Mouse (Mus musculus): ENCODE measurements at regions not wholly inside any gene's neighbourhood (a gene's known extent, or its start where the extent isn't known, plus 50 kb on each side); places are given as distances from the start of the nearest gene placed in this dataset.

- DNase-seq (ENCODE audit: low read depth, low spot score): no peak
Measured at GRCm38 (mm10) chr9:24833766-24834165, 59.7 kb upstream of the Tbx20 start.

- DNase-seq (ENCODE audit: low read depth, low spot score): no peak
Measured at GRCm38 (mm10) chr9:24848210-24848609, 74.1 kb upstream of the Tbx20 start.

- DNase-seq (ENCODE audit: low read depth, low spot score): no peak
Measured at GRCm38 (mm10) chr9:24859459-24859858, 85.4 kb upstream of the Tbx20 start.

GRCm38 (mm10) chr9:24866390-24867173 lies 92.5 kb upstream of the Tbx20 start:
- no peak for DNase-seq (ENCODE audit: low read depth, low spot score)

- DNase-seq (ENCODE audit: low read depth, low spot score): no peak
Measured at GRCm38 (mm10) chr9:24868746-24869145, 94.6 kb upstream of the Tbx20 start.

GRCm38 (mm10) chr9:24874434-24875143 lies 100.5 kb upstream of the Tbx20 start:
- no peak for DNase-seq (ENCODE audit: low read depth, low spot score)

- no peak for DNase-seq (ENCODE audit: low read depth, low spot score)
Measured at GRCm38 (mm10) chr9:24878384-24879174, 104.5 kb upstream of the Tbx20 start.

- DNase-seq (ENCODE audit: low read depth, low spot score): no peak
Measured at GRCm38 (mm10) chr9:24879662-24880061, 105.6 kb upstream of the Tbx20 start.

- no peak for DNase-seq (ENCODE audit: low read depth, low spot score)
Measured at GRCm38 (mm10) chr9:24884011-24884410, 109.9 kb upstream of the Tbx20 start.

GRCm38 (mm10) chr9:24888282-24888681 lies 114.2 kb upstream of the Tbx20 start:
- no peak for DNase-seq (ENCODE audit: low read depth, low spot score)

- no peak for DNase-seq (ENCODE audit: low read depth, low spot score)
Measured at GRCm38 (mm10) chr9:24896498-24897261, 122.6 kb upstream of the Tbx20 start.

- no peak for DNase-seq (ENCODE audit: low read depth, low spot score)
Measured at GRCm38 (mm10) chr9:24899206-24899928, 125.3 kb upstream of the Tbx20 start.

- no peak for DNase-seq (ENCODE audit: low read depth, low spot score)
Measured at GRCm38 (mm10) chr9:24903706-24904105, 129.6 kb upstream of the Tbx20 start.

- DNase-seq (ENCODE audit: low read depth, low spot score): peak; percentile 84
Measured at GRCm38 (mm10) chr9:24909086-24909979, 135.2 kb upstream of the Tbx20 start.

GRCm38 (mm10) chr9:24910738-24911137 lies 136.6 kb upstream of the Tbx20 start:
- no peak for DNase-seq (ENCODE audit: low read depth, low spot score)

GRCm38 (mm10) chr9:24920031-24920445 lies 145.9 kb upstream of the Tbx20 start:
- no peak for DNase-seq (ENCODE audit: low read depth, low spot score)

- no peak for DNase-seq (ENCODE audit: low read depth, low spot score)
Measured at GRCm38 (mm10) chr9:24922051-24922860, 148.2 kb upstream of the Tbx20 start.

GRCm38 (mm10) chr9:24923514-24923913 lies 149.4 kb upstream of the Tbx20 start:
- no peak for DNase-seq (ENCODE audit: low read depth, low spot score)

- peak; percentile 2 for DNase-seq (ENCODE audit: low read depth, low spot score)
Measured at GRCm38 (mm10) chr9:24937731-24938130, 151.5 kb upstream of the Gm10181 start.

All from brain, adult 2 months (tissue).